Mouse (Mus musculus) heart, adult 8-10 months (tissue): ENCODE measurements around the gene Akap12. TPM values are rescaled to one million over a fixed set of nuclear protein-coding genes. Genes with fewer than 3 reads are reported as not detected.

Experiments
- DNase-seq: peaks from one replicate; pipeline ENCODE4 v3.0.0; 2022; ENCODE audit warnings: low spot score
- total RNA-seq, 4 experiments: library from RNA; stranded (reverse); gene quantifications; 2 replicates each; pipeline ENCODE4 v1.2.4; 2022

Akap12 gene
- total RNA-seq, result 10 to 100 TPM; 18.1 to 24.4 (median 23.3) TPM

- peak; percentile 30 for DNase-seq
Measured at GRCm38 (mm10) chr10:4266041-4266930, at the start of gene Akap12. Gene Akap12 (plus strand): TSS chr10:4266380.

- DNase-seq, result no peak
Measured at GRCm38 (mm10) chr10:4230563-4231359, 35.4 kb upstream of the Akap12 start.

- DNase-seq, result no peak
Measured at GRCm38 (mm10) chr10:4233102-4233501, 33.1 kb upstream of the Akap12 start.

GRCm38 (mm10) chr10:4239794-4240574, 26.2 kb upstream of the Akap12 start:
- no peak for DNase-seq

- DNase-seq, result peak; percentile 36
Measured at GRCm38 (mm10) chr10:4243591-4244300, 22.4 kb upstream of the Akap12 start.

GRCm38 (mm10) chr10:4245812-4246211, 20.4 kb upstream of the Akap12 start:
- DNase-seq, result peak; percentile 38

GRCm38 (mm10) chr10:4246407-4246806, 19.8 kb upstream of the Akap12 start:
- DNase-seq, result no peak

GRCm38 (mm10) chr10:4249235-4249845, 16.8 kb upstream of the Akap12 start:
- DNase-seq, result no peak

- DNase-seq, result no peak
Measured at GRCm38 (mm10) chr10:4250681-4251080, 15.5 kb upstream of the Akap12 start.

- DNase-seq, result no peak
Measured at GRCm38 (mm10) chr10:4253613-4254012, 12.6 kb upstream of the Akap12 start.

- DNase-seq, result no peak
Measured at GRCm38 (mm10) chr10:4254459-4254858, 11.7 kb upstream of the Akap12 start.

- DNase-seq, result no peak
Measured at GRCm38 (mm10) chr10:4260925-4261324, 5.3 kb upstream of the Akap12 start.

GRCm38 (mm10) chr10:4261359-4261952, 4.7 kb upstream of the Akap12 start:
- DNase-seq, result no peak

GRCm38 (mm10) chr10:4265641-4266040, 539 bp upstream of the Akap12 start:
- DNase-seq, result peak; percentile 26

- DNase-seq, result peak; percentile 13
Measured at GRCm38 (mm10) chr10:4266931-4267310, 741 bp downstream of the Akap12 start.

GRCm38 (mm10) chr10:4267481-4267880, 1.3 kb downstream of the Akap12 start:
- DNase-seq, result peak; percentile 12

- DNase-seq, result no peak
Measured at GRCm38 (mm10) chr10:4268140-4268539, 2.0 kb downstream of the Akap12 start.

- no peak for DNase-seq
Measured at GRCm38 (mm10) chr10:4275572-4275971, 9.4 kb downstream of the Akap12 start.

- DNase-seq, result no peak
Measured at GRCm38 (mm10) chr10:4276081-4276480, 9.9 kb downstream of the Akap12 start.

GRCm38 (mm10) chr10:4278041-4278440, 11.9 kb downstream of the Akap12 start:
- no peak for DNase-seq
